Mouse (Mus musculus): Measurements from ENCODE around the gene Ddx56.

DNA sequence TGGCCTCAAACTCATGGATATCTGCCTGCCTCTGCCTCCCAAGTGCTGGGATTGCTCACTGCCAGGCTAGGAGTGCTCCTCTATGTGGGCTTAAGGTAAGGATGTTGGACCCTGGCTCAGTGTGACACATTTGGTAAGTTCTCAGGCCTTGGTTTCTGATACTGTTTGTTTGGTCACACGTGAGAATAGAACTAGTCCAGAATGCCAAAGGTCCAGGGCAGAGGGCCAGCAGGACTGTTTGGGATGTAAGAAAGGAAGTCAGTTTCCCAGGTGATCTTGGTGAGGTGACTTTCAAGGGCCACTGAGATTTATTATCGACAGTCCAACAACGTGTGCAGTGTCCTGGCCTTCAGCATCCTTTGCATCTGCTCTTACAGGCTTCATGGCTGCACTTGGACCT lies 8.9 kb upstream of the Ddx56 start:
- TF ChIP-seq CTCF (IDR thresholded peaks at IDR 0.05; ENCODE audit: low read depth, low read length) (no peak), POLR2A (IDR thresholded peaks at IDR 0.05; ENCODE audit: extremely low read depth, insufficient read depth, low read length) (no peak)
